Mouse (Mus musculus) hindbrain, embryonic 11.5 days (tissue): ENCODE results near the gene Mast4. TPM values are rescaled to one million over a fixed set of nuclear protein-coding genes. Genes with fewer than 3 reads are reported as not detected.

Experiments
- ATAC-seq: fragments of 200-750 bp; cut with Nextera tagmentation; 2 replicates; pipeline ENCODE4 v1.8.0; 2017; ENCODE audit warnings: mild to moderate bottlenecking, moderate TSS enrichment, moderate library complexity; ENCODE audit not compliant: low FRiP score
- DNase-seq: peaks from one replicate; pipeline ENCODE4 v3.0.0-alpha.2; 2015; ENCODE audit warnings: low spot score
- H3K27ac ChIP-seq: fragments of 300-500 bp; sonication (generic); 2 replicates; pipeline ENCODE4 v1.5.1; 2014; ENCODE audit warnings: mild to moderate bottlenecking, low read depth, low read length
- H3K27me3 ChIP-seq: fragments of 300-500 bp; sonication (generic); 2 replicates; pipeline ENCODE4 v1.6.1; 2014; ENCODE audit warnings: mild to moderate bottlenecking, low read length, moderate library complexity, mixed read lengths; ENCODE audit not compliant: control insufficient read depth, insufficient read depth
- H3K36me3 ChIP-seq: fragments of 300-500 bp; sonication (generic); 2 replicates; pipeline ENCODE4 v1.6.1; 2014; ENCODE audit warnings: mild to moderate bottlenecking, low read length, moderate library complexity, mixed read lengths; ENCODE audit not compliant: control insufficient read depth, insufficient read depth
- H3K4me1 ChIP-seq: fragments of 300-500 bp; sonication (generic); replicated peaks from 2 replicates; pipeline ENCODE4 v1.6.1; 2014; ENCODE audit warnings: low read length, mixed read lengths; ENCODE audit not compliant: control insufficient read depth, insufficient read depth
- H3K4me2 ChIP-seq: fragments of 300-500 bp; sonication (generic); replicated peaks from 2 replicates; pipeline ENCODE4 v1.6.1; 2014; ENCODE audit warnings: mild to moderate bottlenecking, low read depth, low read length
- H3K4me3 ChIP-seq: fragments of 300-500 bp; sonication (generic); 2 replicates; pipeline ENCODE4 v1.5.1; 2014; ENCODE audit warnings: low read depth, low read length
- H3K9ac ChIP-seq: fragments of 300-500 bp; sonication (generic); 2 replicates; pipeline ENCODE4 v1.6.1; 2014; ENCODE audit warnings: low read depth, low read length
- H3K9me3 ChIP-seq: fragments of 300-500 bp; sonication (generic); 2 replicates; pipeline ENCODE4 v1.6.1; 2016; ENCODE audit warnings: low read length; ENCODE audit not compliant: control insufficient read depth
- WGBS: fragments of 180-500 bp; shearing (Covaris S2); extraction: QIAGEN DNeasy Blood & Tissue Kit; methylation state at CpG from one replicate; pipeline ENCODE4 v1.1.7; 2014; 5-methylcytosine and 5-hydroxymethylcytosine counted together
- polyA plus RNA-seq: library from polyadenylated mRNA; unstranded; fragments of >200 nt; fragmentation: Nextera tagmentation; extraction: Ambion mirVana; gene quantifications from 2 replicates; pipeline ENCODE4 v1.2.1, GENCODE M21; 2014

Gene Mast4
- polyA plus RNA-seq, 1 experiment from 2014 or later: 26.9 TPM

- 69% methylated on average over 11 of the region's 11 CpGs for WGBS
- no peak overlapping the region for H3K27ac ChIP-seq
- H3K4me1 ChIP-seq: no peaks in the 10 kb centered on the region
- H3K9ac ChIP-seq: no peak overlapping the region
- no peaks in the 10 kb centered on the region for H3K9me3 ChIP-seq
- no peaks in the 10 kb centered on the region for H3K36me3 ChIP-seq
- no peak overlapping the region for H3K4me2 ChIP-seq
- no peak overlapping the region for H3K4me3 ChIP-seq
- ATAC-seq (no peak), DNase-seq (no peak)
- H3K27me3 ChIP-seq: no peaks in the 10 kb centered on the region
These were observed 344.7 kb downstream of the Mast4 start for GRCm38 (mm10) chr13:102989616-102990015.

- no peaks in the 10 kb centered on the region for H3K4me1 ChIP-seq
- H3K4me2 ChIP-seq: no peak overlapping the region
- no peaks in the 10 kb centered on the region for H3K9me3 ChIP-seq
- no peaks in the 10 kb centered on the region for H3K27me3 ChIP-seq
- DNase-seq (no peak), ATAC-seq (no peak)
- H3K4me3 ChIP-seq: no peak overlapping the region
- 86% methylated on average over 4 of the region's 4 CpGs for WGBS
- no peak overlapping the region for H3K27ac ChIP-seq
- H3K36me3 ChIP-seq: no peaks in the 10 kb centered on the region
- H3K9ac ChIP-seq: no peak overlapping the region
These were observed 345.3 kb downstream of the Mast4 start for GRCm38 (mm10) chr13:102988976-102989375.

GRCm38 (mm10) chr13:102988251-102988895, 345.9 kb downstream of the Mast4 start:
- H3K4me3 ChIP-seq: no peak overlapping the region
- no peaks in the 10 kb centered on the region for H3K27me3 ChIP-seq
- H3K36me3 ChIP-seq: no peaks in the 10 kb centered on the region
- DNase-seq: no peak
- WGBS: 66% methylated on average over 11 of the region's 11 CpGs
- H3K9me3 ChIP-seq: no peaks in the 10 kb centered on the region
- no peaks in the 10 kb centered on the region for H3K4me1 ChIP-seq
- no peak for ATAC-seq
- H3K27ac ChIP-seq: no peak overlapping the region
- no peak overlapping the region for H3K9ac ChIP-seq
- no peak overlapping the region for H3K4me2 ChIP-seq

GRCm38 (mm10) chr13:102984550-102984949, 349.7 kb downstream of the Mast4 start:
- no peaks in the 10 kb centered on the region for H3K36me3 ChIP-seq
- no peak overlapping the region for H3K27ac ChIP-seq
- ATAC-seq (no peak), DNase-seq (no peak)
- no peak overlapping the region for H3K4me2 ChIP-seq
- H3K4me3 ChIP-seq: no peak overlapping the region
- no peak overlapping the region for H3K9ac ChIP-seq
- no peaks in the 10 kb centered on the region for H3K9me3 ChIP-seq
- no peaks in the 10 kb centered on the region for H3K4me1 ChIP-seq
- H3K27me3 ChIP-seq: no peaks in the 10 kb centered on the region
- WGBS: 96% methylated on average over 4 of the region's 4 CpGs

DNA sequence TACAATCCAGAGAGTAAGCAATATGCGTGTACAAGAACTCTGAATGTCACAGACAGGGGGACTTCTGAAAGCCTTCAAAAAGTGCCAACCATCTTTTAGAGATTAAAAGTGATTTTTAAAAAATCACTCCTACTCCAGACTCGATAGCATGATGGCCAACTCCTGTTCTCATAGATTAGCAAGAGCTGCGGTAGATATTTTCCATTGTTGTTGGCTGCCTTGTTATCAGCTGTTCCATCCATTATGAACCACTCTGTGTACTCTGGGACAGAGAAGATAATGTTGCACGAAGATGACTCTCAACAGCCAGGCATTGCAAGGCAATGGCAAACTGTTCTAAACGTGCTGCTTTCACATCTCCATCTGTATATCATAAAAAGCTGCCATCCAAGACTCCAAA, 360.4 kb downstream of the Mast4 start:
- DNase-seq: no peak
- ATAC-seq: no peak

DNA sequence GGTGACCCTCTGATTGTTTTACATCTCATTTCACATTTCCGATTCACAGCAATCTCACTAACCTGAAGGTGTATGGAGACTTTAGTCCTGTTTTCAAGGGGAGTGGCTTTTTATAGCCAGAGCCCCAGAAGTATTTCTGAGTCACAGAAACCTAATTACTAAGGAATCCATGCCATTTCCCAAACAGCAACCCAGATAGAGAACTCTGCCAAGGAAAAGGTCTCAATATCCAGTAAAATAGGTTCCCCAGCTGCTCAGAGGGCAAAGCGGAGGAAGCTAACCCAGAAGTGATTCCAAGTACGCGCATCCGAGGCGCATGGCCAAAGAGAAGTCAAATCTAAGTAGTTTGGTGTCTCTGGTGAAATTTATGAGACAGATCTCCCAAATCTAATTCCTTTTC, 370.8 kb downstream of the Mast4 start:
- no peaks in the 10 kb centered on the region for H3K4me1 ChIP-seq
- no peak overlapping the region for H3K9ac ChIP-seq
- H3K27me3 ChIP-seq: no peaks in the 10 kb centered on the region
- no peaks in the 10 kb centered on the region for H3K36me3 ChIP-seq
- H3K4me3 ChIP-seq: no peak overlapping the region
- H3K4me2 ChIP-seq: no peak overlapping the region
- H3K9me3 ChIP-seq: no peaks in the 10 kb centered on the region
- no peak overlapping the region for H3K27ac ChIP-seq
- no peak for DNase-seq
- no peak for ATAC-seq
- 91% methylated on average over 6 of the region's 6 CpGs for WGBS

More for the DNA sequence above, 360.4 kb downstream of the Mast4 start:
- 89% methylated on average over 5 of the region's 5 CpGs for WGBS
- no peak overlapping the region for H3K4me3 ChIP-seq
- H3K9ac ChIP-seq: no peak overlapping the region
- no peaks in the 10 kb centered on the region for H3K4me1 ChIP-seq
- no peak overlapping the region for H3K27ac ChIP-seq
- H3K36me3 ChIP-seq: no peaks in the 10 kb centered on the region
- H3K27me3 ChIP-seq: no peaks in the 10 kb centered on the region
- no peaks in the 10 kb centered on the region for H3K9me3 ChIP-seq
- H3K4me2 ChIP-seq: no peak overlapping the region

- ATAC-seq (peak; percentile 39), DNase-seq (no peak)
- Histone ChIP-seq H3K27me3 (no peaks in the 10 kb centered on the region), H3K4me1 (no peaks in the 10 kb centered on the region), H3K9me3 (no peaks in the 10 kb centered on the region), H3K9ac (no peak overlapping the region), H3K36me3 (no peaks in the 10 kb centered on the region), H3K27ac (no peak overlapping the region), H3K4me3 (0 out of 2 replicates have a peak overlapping the region, but pooled peaks have one; percentile 20), H3K4me2 (peak overlapping the region; percentile 34)
- 50% methylated on average over 19 of the region's 19 CpGs for WGBS
These were observed 375.7 kb downstream of the Mast4 start for GRCm38 (mm10) chr13:102958273-102959270.

- Histone ChIP-seq H3K9me3 (no peaks in the 10 kb centered on the region), H3K4me1 (no peaks in the 10 kb centered on the region), H3K27me3 (no peaks in the 10 kb centered on the region), H3K36me3 (no peaks in the 10 kb centered on the region), H3K4me3 (peak overlapping the region; percentile 20; the same call in 1 of the 2 replicates), H3K9ac (0 out of 2 replicates have a peak overlapping the region, but pooled peaks have one; percentile 31), H3K4me2 (peak overlapping the region; percentile 34), H3K27ac (peak overlapping the region; percentile 67)
- DNase-seq (peak; percentile 69), ATAC-seq (peak; percentile 94)
- 3% methylated on average over 15 of the region's 15 CpGs for WGBS
These were observed 376.6 kb downstream of the Mast4 start for GRCm38 (mm10) chr13:102957508-102958272.
